In genomic region chr4:141623666-141624065, GRCm38 (mm10) we compare ENCODE assay signal across 8 mouse cellular contexts. TPM values are rescaled to one million over a fixed set of nuclear protein-coding genes. Genes with fewer than 3 reads are reported as not detected.
A peak's percentile ranks its signal among the peaks of the same experiment; 100 is the strongest.
DNase-seq lines count a peak whose midpoint lies in the region; ATAC-seq lines count a peak whose summit lies in the region.

Gene Slc25a34 (minus strand): TSS chr4:141623821.

- ATAC-seq in hindbrain, embryonic 14.5 days (ENCODE audit: low FRiP score) = no peak
- peak; percentile 76 for ATAC-seq in heart, embryonic 15.5 days (replicated peaks; ENCODE audit: insufficient number of reproducible peaks, insufficient read depth, low FRiP score, low read depth)

- no peak for DNase-seq in hindbrain, embryonic 10.5 days (ENCODE audit: low spot score)
- no peak for DNase-seq in hindbrain, embryonic 14.5 days (ENCODE audit: low spot score)
- peak; percentile 89 to 92 for DNase-seq in adrenal gland, postnatal 36 days
- peak; percentile 66 to 81 for DNase-seq in kidney, postnatal 4 days
- DNase-seq in testis, postnatal 14 days (ENCODE audit: low spot score) = peak; percentile 69
- no peak for DNase-seq in thymus, postnatal 25 days
- DNase-seq in right cerebral cortex, postnatal 36 days (ENCODE audit: low spot score in 2 of 2) = no peak

- no peak within 1 kb of the TSS for H3K4me2 ChIP-seq in hindbrain, embryonic 14.5 days (replicated peaks)
- H3K4me2 ChIP-seq in heart, embryonic 15.5 days = no peak within 1 kb of the TSS

- WGBS in hindbrain, embryonic 10.5 days = 67% methylated on average over 1 of the region's 1 CpGs
- 55% methylated on average over 1 of the region's 1 CpGs for WGBS in hindbrain, embryonic 14.5 days
- whole genome bisulfite sequencing in heart, embryonic 15.5 days = 27% methylated on average over 1 of the region's 1 CpGs

- no peak within 1 kb of the TSS for H3K9ac ChIP-seq in hindbrain, embryonic 14.5 days
- H3K9ac ChIP-seq in heart, embryonic 15.5 days = no peak within 1 kb of the TSS

- peaks cover 21% of the 10 kb centered on the region for H3K4me1 ChIP-seq in hindbrain, embryonic 10.5 days (replicated peaks)
- no peaks in the 10 kb centered on the region for H3K4me1 ChIP-seq in hindbrain, embryonic 14.5 days (replicated peaks; ENCODE audit: control insufficient read depth, insufficient read depth, low read length)
- peaks cover 24% of the 10 kb centered on the region for H3K4me1 ChIP-seq in heart, embryonic 15.5 days (replicated peaks)

- 0 out of 2 replicates have a peak, but pooled peaks cover 2% of the 10 kb centered on the region for H3K27me3 ChIP-seq in hindbrain, embryonic 10.5 days (ENCODE audit: insufficient read depth, poor library complexity, severe bottlenecking)
- H3K27me3 ChIP-seq in hindbrain, embryonic 14.5 days (ENCODE audit: control insufficient read depth, insufficient read depth, low read length) = no peaks in the 10 kb centered on the region
- H3K27me3 ChIP-seq in heart, embryonic 15.5 days = no peaks in the 10 kb centered on the region

- peak within 1 kb of the TSS; percentile 56; the same call in 1 of the 2 replicates for H3K27ac ChIP-seq in hindbrain, embryonic 10.5 days
- no peak within 1 kb of the TSS for H3K27ac ChIP-seq in hindbrain, embryonic 14.5 days
- H3K27ac ChIP-seq in heart, embryonic 15.5 days = peak within 1 kb of the TSS; percentile 56

- no peak within 1 kb of the TSS for H3K4me3 ChIP-seq in hindbrain, embryonic 10.5 days
- H3K4me3 ChIP-seq in hindbrain, embryonic 14.5 days (replicated peaks; ENCODE audit: low read length) = no peak within 1 kb of the TSS
- no peak within 1 kb of the TSS for H3K4me3 ChIP-seq in heart, embryonic 15.5 days

- H3K9me3 ChIP-seq in hindbrain, embryonic 10.5 days = no peaks in the 10 kb centered on the region
- no peaks in the 10 kb centered on the region for H3K9me3 ChIP-seq in hindbrain, embryonic 14.5 days (ENCODE audit: control insufficient read depth, low read length)
- H3K9me3 ChIP-seq in heart, embryonic 15.5 days (replicated peaks) = no peaks in the 10 kb centered on the region

- H3K36me3 ChIP-seq in hindbrain, embryonic 10.5 days = peaks cover 38% of the 10 kb centered on the region
- peaks cover 38% of the 10 kb centered on the region for H3K36me3 ChIP-seq in hindbrain, embryonic 14.5 days (replicated peaks; ENCODE audit: control insufficient read depth, insufficient read depth)
- peaks cover 28% of the 10 kb centered on the region for H3K36me3 ChIP-seq in heart, embryonic 15.5 days

RNA-seq across cellular contexts. Expression of gene Slc25a34, which starts in this region (rescaled TPM):
- 0.10 TPM in 1 of 2 replicates, not detected in the other for polyA plus RNA-seq in hindbrain, embryonic 10.5 days (2016; fragmentation: Nextera tagmentation; extraction: Ambion mirVana)
- not detected in 2 replicates for polyA plus RNA-seq in hindbrain, embryonic 14.5 days (2014; fragmentation: Nextera tagmentation; extraction: Ambion mirVana)
- 1 to 10 TPM; 3.0 to 7.0 TPM for total RNA-seq in adrenal gland, postnatal 36 days (2021)
- 0.76 and 0.96 TPM in 2 replicates for polyA plus RNA-seq in heart, embryonic 15.5 days (2015; fragmentation: Nextera tagmentation; extraction: Ambion mirVana)

Comparison
In these comparisons a context has a peak if more than half of its experiments do, and no peak if none do; other contexts are left out.
1. Peak in ATAC-seq and H3K27ac ChIP-seq in heart, embryonic 15.5 days; RNA of the gene not detected or under 1 TPM.
2. DNase-seq: peak in adrenal gland, postnatal 36 days (2 of 2), kidney, postnatal 4 days (2 of 2) and testis, postnatal 14 days (single experiment); none in hindbrain, embryonic 10.5 days (single experiment), hindbrain, embryonic 14.5 days (single experiment), thymus, postnatal 25 days (single experiment) and right cerebral cortex, postnatal 36 days (0 of 2).